Mouse (Mus musculus) liver, adult 2 months (tissue): ENCODE data around the gene Tmem107. TPM values are rescaled to one million over a fixed set of nuclear protein-coding genes. Genes with fewer than 3 reads are reported as not detected.

Experiments used
- DNase-seq: peaks from one replicate; pipeline ENCODE4 v3.0.0-alpha.2; 2011; ENCODE audit warnings: low read depth, low spot score; ENCODE audit errors: extremely low read depth
- H3K27ac ChIP-seq: fragments of 200-500 bp; replicated peaks from 2 replicates; pipeline ENCODE4 v1.5.1; 2012; ENCODE audit warnings: low read depth, mild to moderate bottlenecking, control low read depth, inconsistent platforms, low read length; ENCODE audit not compliant: insufficient read depth
- H3K27me3 ChIP-seq: fragments of 200-500 bp; 2 replicates; pipeline ENCODE4 v1.6.1; 2012; ENCODE audit warnings: mild to moderate bottlenecking, moderate library complexity, low read length, inconsistent platforms; ENCODE audit not compliant: control insufficient read depth, insufficient read depth
- H3K36me3 ChIP-seq: fragments of 200-500 bp; 2 replicates; pipeline ENCODE4 v1.6.1; 2012; ENCODE audit warnings: low read length, inconsistent platforms; ENCODE audit not compliant: control insufficient read depth, insufficient read depth
- H3K4me1 ChIP-seq: fragments of 200-500 bp; 2 replicates; pipeline ENCODE4 v1.6.1; 2011; ENCODE audit warnings: low read length; ENCODE audit not compliant: control insufficient read depth, insufficient read depth
- H3K4me3 ChIP-seq: fragments of 200-500 bp; 2 replicates; pipeline ENCODE4 v1.5.1; 2011; ENCODE audit warnings: low read depth, mild to moderate bottlenecking, control low read depth, low read length, moderate library complexity; ENCODE audit not compliant: insufficient read depth
- H3K79me2 ChIP-seq: fragments of 200-500 bp; 2 replicates; pipeline ENCODE4 v1.6.1; 2012; ENCODE audit warnings: inconsistent platforms, mild to moderate bottlenecking, low read length, moderate library complexity; ENCODE audit not compliant: control insufficient read depth, insufficient read depth
- H3K9ac ChIP-seq: fragments of 200-500 bp; 2 replicates; pipeline ENCODE4 v1.6.1; 2012; ENCODE audit warnings: low read depth, mild to moderate bottlenecking, control low read depth, inconsistent platforms, low read length
- CTCF ChIP-seq: fragments of 200-500 bp; IDR thresholded peaks from 2 replicates; pipeline ENCODE4 v1.5.1; 2011; ENCODE audit warnings: low read depth, low read length, control low read depth
- POLR2A ChIP-seq: fragments of 200-500 bp; IDR thresholded peaks from 2 replicates; pipeline ENCODE4 v1.6.1; 2011; ENCODE audit warnings: low read length, control low read depth; ENCODE audit not compliant: insufficient read depth; ENCODE audit errors: extremely low read depth
- WGBS: fragments of 180-500 bp; shearing (Covaris S2); methylation state at CpG from one replicate; pipeline ENCODE4 v1.1.7; 2018; 5-methylcytosine and 5-hydroxymethylcytosine counted together
- polyA plus RNA-seq: library from polyadenylated mRNA; depleted of rRNA; stranded (reverse); fragments of >200 nt; gene quantifications from 2 replicates; pipeline ENCODE4 v1.2.3, GENCODE M21; 2012
- total RNA-seq: library from RNA; depleted of rRNA; stranded (reverse); fragments of >200 nt; gene quantifications from 2 replicates; pipeline ENCODE4 v1.2.3, GENCODE M21; 2014

Gene Tmem107
- total and polyA plus RNA-seq, 2 experiments, result 2.2 to 4.7 TPM

DNA sequence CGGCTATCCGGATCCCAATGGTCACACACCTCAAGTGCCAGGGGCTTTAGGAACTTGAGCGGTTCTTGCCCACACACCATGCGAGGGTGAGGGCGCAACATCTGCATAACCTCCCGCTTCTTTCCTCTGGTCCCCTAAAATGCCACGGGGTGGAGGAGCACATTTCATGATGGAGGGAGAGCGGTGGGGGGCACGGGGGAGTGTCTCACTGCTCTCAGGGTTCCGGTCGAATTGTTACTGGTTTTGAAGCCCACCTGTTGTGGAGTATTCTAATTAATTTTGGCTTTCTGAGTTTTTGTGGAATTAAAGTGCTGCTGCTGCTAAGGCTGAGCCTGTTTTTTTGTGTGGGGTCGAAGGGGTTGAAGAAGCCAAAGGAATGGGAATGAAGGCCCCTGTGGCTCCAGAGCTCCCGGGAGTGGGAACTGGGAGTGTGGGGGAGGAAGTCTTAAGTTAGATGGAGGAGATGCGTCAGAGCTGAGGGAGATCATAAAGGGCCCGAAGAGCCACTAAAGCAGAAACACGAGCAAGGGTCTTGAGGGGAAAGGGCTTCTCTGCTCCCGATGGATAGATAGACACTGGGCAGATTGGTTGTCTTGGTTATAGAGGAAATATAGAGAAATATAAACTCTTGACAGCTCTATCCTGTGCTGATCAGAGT, 9.2 kb upstream of the Tmem107 start:
- Histone ChIP-seq H3K79me2 (no peaks in the 10 kb centered on the region), H3K4me1 (peaks cover 19% of the 10 kb centered on the region), H3K27me3 (no peaks in the 10 kb centered on the region), H3K27ac (no peak overlapping the region), H3K4me3 (no peak overlapping the region; the same call in 1 of the 2 replicates), H3K9ac (peak overlapping the region; percentile 91; the same call in 1 of the 2 replicates), H3K36me3 (no peaks in the 10 kb centered on the region)
- DNase-seq, result no peak
- no peak for TF ChIP-seq POLR2A
- TF ChIP-seq CTCF, result no peak
- WGBS, result 55% methylated on average over 17 of the region's 17 CpGs

DNA sequence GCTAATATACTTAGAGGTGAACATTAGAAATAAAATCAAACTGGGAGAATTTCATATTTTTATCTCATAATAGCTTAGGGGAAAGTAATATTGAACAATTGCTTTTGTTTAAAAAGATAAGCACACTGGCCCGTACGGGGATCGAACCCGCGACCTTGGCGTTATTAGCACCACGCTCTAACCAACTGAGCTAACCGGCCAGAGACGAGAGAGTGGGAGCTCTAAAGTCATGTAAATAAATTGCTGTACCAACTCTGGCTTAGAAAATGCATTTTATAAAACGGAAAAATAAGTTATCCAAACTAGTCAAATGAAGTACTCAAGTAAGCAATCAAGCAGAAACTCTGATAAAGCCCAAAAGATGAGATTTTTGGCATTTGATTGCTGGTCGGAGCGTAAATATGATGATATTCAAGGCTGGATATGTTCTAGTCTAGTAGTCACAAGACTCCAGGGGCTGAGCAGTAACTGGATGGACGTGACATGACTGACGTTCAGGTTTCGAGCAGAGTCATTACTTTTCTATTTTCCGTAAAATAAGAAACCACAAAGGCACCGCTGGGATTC, 8.3 kb upstream of the Tmem107 start:
- peak; percentile 63 for DNase-seq
- no peak overlapping the region for H3K9ac ChIP-seq
- peaks cover 20% of the 10 kb centered on the region for H3K4me1 ChIP-seq
- WGBS, result 1% methylated on average over 17 of the region's 17 CpGs
- H3K36me3 ChIP-seq, result no peaks in the 10 kb centered on the region
- TF ChIP-seq POLR2A (no peak), CTCF (no peak)
- 0 out of 2 replicates have a peak overlapping the region, but pooled peaks have one; percentile 27 for H3K27ac ChIP-seq
- H3K4me3 ChIP-seq, result peak overlapping the region; percentile 29
- H3K27me3 ChIP-seq, result no peaks in the 10 kb centered on the region
- no peaks in the 10 kb centered on the region for H3K79me2 ChIP-seq

GRCm38 (mm10) chr11:69062761-69063224, 7.8 kb upstream of the Tmem107 start:
- H3K79me2 ChIP-seq, result no peaks in the 10 kb centered on the region
- no peaks in the 10 kb centered on the region for H3K27me3 ChIP-seq
- H3K36me3 ChIP-seq, result no peaks in the 10 kb centered on the region
- peaks cover 23% of the 10 kb centered on the region for H3K4me1 ChIP-seq
- H3K27ac ChIP-seq, result peak overlapping the region; percentile 86
- H3K9ac ChIP-seq, result peak overlapping the region; percentile 77
- no peak for TF ChIP-seq CTCF
- TF ChIP-seq POLR2A, result no peak
- H3K4me3 ChIP-seq, result peak overlapping the region; percentile 63
- peak; percentile 97 for DNase-seq
- under 1% methylated on average over 19 of the region's 19 CpGs for whole genome bisulfite sequencing

DNA sequence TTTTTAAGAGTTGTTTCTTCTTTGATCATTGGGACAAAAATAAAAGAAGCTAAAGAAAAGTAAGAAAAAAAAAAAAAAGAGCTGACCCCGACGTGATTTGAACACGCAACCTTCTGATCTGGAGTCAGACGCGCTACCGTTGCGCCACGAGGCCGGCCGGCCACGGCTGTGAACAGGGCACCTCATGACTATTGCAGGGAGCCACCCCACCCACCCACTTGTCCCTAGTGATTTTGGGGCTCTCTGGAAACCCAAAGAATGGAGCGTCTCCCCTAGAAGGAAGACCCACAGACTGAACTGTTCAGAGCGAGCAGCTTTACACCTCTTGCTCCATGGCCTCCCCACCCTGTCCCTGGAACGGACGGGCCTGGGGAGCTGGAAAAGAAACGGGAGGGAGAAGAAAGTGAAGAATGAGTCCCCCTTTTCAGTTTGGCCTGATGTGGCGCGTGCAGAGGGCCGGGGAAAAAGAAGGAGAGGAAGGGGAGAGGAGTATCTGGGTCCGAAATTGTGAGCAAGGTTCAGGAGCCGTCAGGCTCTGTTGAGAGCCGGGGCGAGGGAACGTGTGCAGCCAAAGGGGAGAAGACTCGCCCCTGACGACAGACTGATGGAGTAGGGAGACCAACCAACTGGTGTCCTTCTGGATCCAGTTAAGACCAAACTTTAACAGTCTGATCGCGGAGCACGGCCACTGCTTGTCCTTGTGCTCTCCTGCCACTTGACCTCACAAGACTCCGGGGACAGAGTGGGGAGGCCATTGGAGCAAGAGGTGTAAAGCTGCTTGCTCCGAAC, 7.0 kb upstream of the Tmem107 start:
- DNase-seq, result peak; percentile 43
- no peaks in the 10 kb centered on the region for H3K36me3 ChIP-seq
- peak overlapping the region; percentile 86 for H3K27ac ChIP-seq
- no peaks in the 10 kb centered on the region for H3K27me3 ChIP-seq
- H3K79me2 ChIP-seq, result no peaks in the 10 kb centered on the region
- 1% methylated on average over 31 of the region's 31 CpGs for WGBS
- TF ChIP-seq CTCF (no peak), POLR2A (no peak)
- H3K4me1 ChIP-seq, result peaks cover 20% of the 10 kb centered on the region
- peak overlapping the region; percentile 69 for H3K9ac ChIP-seq
- H3K4me3 ChIP-seq, result peak overlapping the region; percentile 63

- 75% methylated on average over 9 of the region's 9 CpGs for WGBS
- no peaks in the 10 kb centered on the region for H3K79me2 ChIP-seq
- TF ChIP-seq CTCF, result no peak
- no peak for TF ChIP-seq POLR2A
- H3K4me3 ChIP-seq, result no peak overlapping the region
- no peak overlapping the region for H3K9ac ChIP-seq
- H3K36me3 ChIP-seq, result no peaks in the 10 kb centered on the region
- peaks cover 20% of the 10 kb centered on the region for H3K4me1 ChIP-seq
- no peak for DNase-seq
- H3K27me3 ChIP-seq, result no peaks in the 10 kb centered on the region
- no peak overlapping the region for H3K27ac ChIP-seq
These were observed 6.1 kb upstream of the Tmem107 start for GRCm38 (mm10) chr11:69064259-69065133.
